In genomic region chr9:44605616-44606165, GRCm38 (mm10) we compare ENCODE assay signal across 8 mouse cellular contexts. TPM values are rescaled to one million over a fixed set of nuclear protein-coding genes. Genes with fewer than 3 reads are reported as not detected.
DNase-seq lines count a peak whose midpoint lies in the region; ATAC-seq and TF ChIP-seq lines count a peak whose summit lies in the region.

No protein-coding gene starts in this region.

- peak overlapping the region; percentile 100 for H3K4me3 ChIP-seq in heart, embryonic 10.5 days
- H3K4me3 ChIP-seq in ES-Bruce4 (ENCODE audit: low read depth, low read length) = peak overlapping the region; percentile 76
- H3K4me3 ChIP-seq in embryonic fibroblast, embryonic 13.5 days (ENCODE audit: insufficient read depth, low read length) = peak overlapping the region; percentile 100
- H3K4me3 ChIP-seq in limb, embryonic 12.5 days (replicated peaks) = peak overlapping the region; percentile 98
- peak overlapping the region; percentile 99 for H3K4me3 ChIP-seq in neural tube, embryonic 12.5 days

- TF ChIP-seq POLR2A in ES-Bruce4 (IDR thresholded peaks at IDR 0.05; ENCODE audit: insufficient read depth, low read length) = no peak
- 0 out of 2 replicates have a peak, but pooled peaks have one; percentile 16 for TF ChIP-seq POLR2A in embryonic fibroblast, embryonic 13.5 days (IDR thresholded peaks at IDR 0.05; ENCODE audit: low read depth, low read length)

- H3K9me3 ChIP-seq in heart, embryonic 10.5 days = no peaks in the 10 kb centered on the region
- no peaks in the 10 kb centered on the region for H3K9me3 ChIP-seq in ES-Bruce4 (replicated peaks; ENCODE audit: control insufficient read depth, insufficient read depth, low read length, poor library complexity, severe bottlenecking)
- no peaks in the 10 kb centered on the region for H3K9me3 ChIP-seq in limb, embryonic 12.5 days
- H3K9me3 ChIP-seq in neural tube, embryonic 12.5 days = no peaks in the 10 kb centered on the region

- peak overlapping the region; percentile 99 for H3K9ac ChIP-seq in ES-Bruce4 (ENCODE audit: low read depth, poor library complexity, severe bottlenecking)
- H3K9ac ChIP-seq in limb, embryonic 12.5 days (replicated peaks) = peak overlapping the region; percentile 100
- peak overlapping the region; percentile 100 for H3K9ac ChIP-seq in neural tube, embryonic 12.5 days

- peak overlapping the region; percentile 72 for H3K4me2 ChIP-seq in limb, embryonic 12.5 days
- H3K4me2 ChIP-seq in neural tube, embryonic 12.5 days (replicated peaks) = peak overlapping the region; percentile 68

- no peak for TF ChIP-seq EP300 in ES-Bruce4 (IDR thresholded peaks at IDR 0.05; ENCODE audit: insufficient read depth, low read depth, low read length)

- H3K4me1 ChIP-seq in heart, embryonic 10.5 days = peaks cover 21% of the 10 kb centered on the region
- no peaks in the 10 kb centered on the region for H3K4me1 ChIP-seq in ES-Bruce4 (ENCODE audit: control insufficient read depth, insufficient read depth, low read length)
- H3K4me1 ChIP-seq in embryonic fibroblast, embryonic 13.5 days (ENCODE audit: control insufficient read depth, insufficient read depth, low read length) = no peaks in the 10 kb centered on the region
- peaks cover 25% of the 10 kb centered on the region for H3K4me1 ChIP-seq in limb, embryonic 12.5 days (replicated peaks)
- H3K4me1 ChIP-seq in neural tube, embryonic 12.5 days = peaks cover 23% of the 10 kb centered on the region

- intact Hi-C loops in heart, postnatal 10 days (cut with DNase I) = loop anchor here (2.0 kb wide), 2 partner anchors 31 to 95 kb away; no protein-coding TSS in a partner anchor

- peak overlapping the region; percentile 100 for H3K27ac ChIP-seq in heart, embryonic 10.5 days
- peak overlapping the region; percentile 86 for H3K27ac ChIP-seq in ES-Bruce4 (ENCODE audit: insufficient read depth, low read length)
- peak overlapping the region; percentile 95 for H3K27ac ChIP-seq in embryonic fibroblast, embryonic 13.5 days (ENCODE audit: insufficient read depth, low read length)
- H3K27ac ChIP-seq in limb, embryonic 12.5 days = peak overlapping the region; percentile 99
- H3K27ac ChIP-seq in neural tube, embryonic 12.5 days = peak overlapping the region; percentile 99

- no peaks in the 10 kb centered on the region for H3K27me3 ChIP-seq in heart, embryonic 10.5 days (ENCODE audit: insufficient read depth, poor library complexity, severe bottlenecking)
- H3K27me3 ChIP-seq in ES-Bruce4 (ENCODE audit: control insufficient read depth, insufficient read depth, low read length, poor library complexity, severe bottlenecking) = no peaks in the 10 kb centered on the region
- H3K27me3 ChIP-seq in limb, embryonic 12.5 days = no peaks in the 10 kb centered on the region
- H3K27me3 ChIP-seq in neural tube, embryonic 12.5 days (replicated peaks) = no peaks in the 10 kb centered on the region

- no peak for ATAC-seq in limb, embryonic 12.5 days (ENCODE audit: insufficient number of reproducible peaks, insufficient read depth, low FRiP score, low TSS enrichment, low read depth)
- ATAC-seq in neural tube, embryonic 12.5 days (ENCODE audit: low FRiP score, low read depth) = no peak
- no peak for ATAC-seq in activated CD4-positive, CD25-positive, alpha-beta regulatory T cell, adult 4 months

- peaks cover 34% of the 10 kb centered on the region for H3K36me3 ChIP-seq in heart, embryonic 10.5 days
- H3K36me3 ChIP-seq in ES-Bruce4 (ENCODE audit: control insufficient read depth, insufficient read depth, low read length, poor library complexity, severe bottlenecking) = peaks cover 29% of the 10 kb centered on the region
- H3K36me3 ChIP-seq in limb, embryonic 12.5 days = peaks cover 35% of the 10 kb centered on the region
- H3K36me3 ChIP-seq in neural tube, embryonic 12.5 days = peaks cover 30% of the 10 kb centered on the region

- no peak for DNase-seq in heart, embryonic 10.5 days (ENCODE audit: low spot score)
- no peak for DNase-seq in heart, postnatal 10 days
- no peak for DNase-seq in adrenal gland, adult 8-10 months

- TF ChIP-seq CTCF in ES-Bruce4 (IDR thresholded peaks at IDR 0.05; ENCODE audit: low read depth, low read length) = no peak
- TF ChIP-seq CTCF in embryonic fibroblast, embryonic 13.5 days (IDR thresholded peaks at IDR 0.05; ENCODE audit: borderline replicate concordance, insufficient read depth, low read length) = no peak

- 0% methylated on average over 13 of the region's 13 CpGs for WGBS in heart, embryonic 10.5 days
- WGBS in limb, embryonic 12.5 days = under 1% methylated on average over 13 of the region's 13 CpGs
- 2% methylated on average over 13 of the region's 13 CpGs for WGBS in neural tube, embryonic 12.5 days

RNA-seq across cellular contexts. Expression of gene Ddx6, which starts 1.0 kb away (rescaled TPM):
- polyA plus RNA-seq in heart, embryonic 10.5 days (2016; fragmentation: Nextera tagmentation; extraction: Ambion mirVana) = 12.6 and 12.7 TPM in 2 replicates
- total RNA-seq in heart, postnatal 10 days (2021) = 100 to 1,000 TPM in 1 of 2 experiments, 10 to 100 TPM in 1; 96.2 to 104 TPM
- polyA plus RNA-seq in ES-Bruce4 (2011; ENCODE audit: insufficient read depth, insufficient read length, low read depth, missing spikeins) = 165 and 176 TPM in 2 replicates
- polyA plus RNA-seq in embryonic fibroblast, embryonic 13.5 days (2011; ENCODE audit: insufficient read length, low read depth, missing spikeins) = 164 TPM in 2 replicates
- polyA plus RNA-seq in limb, embryonic 12.5 days (2016; fragmentation: Nextera tagmentation; extraction: Ambion mirVana) = 26.3 and 32.6 TPM in 2 replicates
- 17.6 and 26.7 TPM in 2 replicates for polyA plus RNA-seq in neural tube, embryonic 12.5 days (2016; fragmentation: Nextera tagmentation; extraction: Ambion mirVana)
- 10 to 100 TPM; 54.3 to 76.5 TPM for polyA plus RNA-seq in activated CD4-positive, CD25-positive, alpha-beta regulatory T cell, adult 4 months (2017; shearing (Covaris generic))
- 100 to 1,000 TPM; 142 to 160 (median 152) TPM for total RNA-seq in adrenal gland, adult 8-10 months (2022)

RNA-seq across cellular contexts. Expression of gene Cxcr5, which starts 44.0 kb away (rescaled TPM):
- not detected in 2 replicates for polyA plus RNA-seq in heart, embryonic 10.5 days (2016; fragmentation: Nextera tagmentation; extraction: Ambion mirVana)
- under 1 TPM; 0.24 to 0.27 TPM for total RNA-seq in heart, postnatal 10 days (2021)
- not detected in 2 replicates for polyA plus RNA-seq in ES-Bruce4 (2011; ENCODE audit: insufficient read depth, insufficient read length, low read depth, missing spikeins)
- not detected in 2 replicates for polyA plus RNA-seq in embryonic fibroblast, embryonic 13.5 days (2011; ENCODE audit: insufficient read length, low read depth, missing spikeins)
- polyA plus RNA-seq in limb, embryonic 12.5 days (2016; fragmentation: Nextera tagmentation; extraction: Ambion mirVana) = not detected in 2 replicates
- polyA plus RNA-seq in neural tube, embryonic 12.5 days (2016; fragmentation: Nextera tagmentation; extraction: Ambion mirVana) = not detected in 2 replicates
- 10 to 100 TPM; 49.2 to 80.2 TPM for polyA plus RNA-seq in activated CD4-positive, CD25-positive, alpha-beta regulatory T cell, adult 4 months (2017; shearing (Covaris generic))
- under 1 TPM; 0.13 to 0.32 (median 0.18) TPM for total RNA-seq in adrenal gland, adult 8-10 months (2022)

Comparison
In these comparisons a context has a peak if more than half of its experiments do, and no peak if none do; other contexts are left out.
1. RNA of gene Cxcr5, which starts 44.0 kb away (polyA plus RNA-seq): 49.2 to 80.2 TPM in activated CD4-positive, CD25-positive, alpha-beta regulatory T cell, adult 4 months; not detected in heart, embryonic 10.5 days, not detected in ES-Bruce4, not detected in embryonic fibroblast, embryonic 13.5 days, not detected in limb, embryonic 12.5 days and not detected in neural tube, embryonic 12.5 days; every median in the first group is over 10 times any median in the second.
2. Peak in every context shown above with its lines, with median percentiles within 50 percentile points of each other: H3K27ac ChIP-seq, H3K4me3 ChIP-seq and H3K9ac ChIP-seq.